Mouse (Mus musculus) cerebellum, adult 8-10 months (tissue): Measurements from ENCODE around the gene Olfr1335.
"Not testable (repeated sequence)": the region's sequence is repeated elsewhere in the genome, so short reads cannot be mapped to it uniquely, and the experiment has no call there.

Source experiments
- DNase-seq: peaks from one replicate; pipeline ENCODE4 v3.0.0; 2022

Gene Olfr1335

DNA sequence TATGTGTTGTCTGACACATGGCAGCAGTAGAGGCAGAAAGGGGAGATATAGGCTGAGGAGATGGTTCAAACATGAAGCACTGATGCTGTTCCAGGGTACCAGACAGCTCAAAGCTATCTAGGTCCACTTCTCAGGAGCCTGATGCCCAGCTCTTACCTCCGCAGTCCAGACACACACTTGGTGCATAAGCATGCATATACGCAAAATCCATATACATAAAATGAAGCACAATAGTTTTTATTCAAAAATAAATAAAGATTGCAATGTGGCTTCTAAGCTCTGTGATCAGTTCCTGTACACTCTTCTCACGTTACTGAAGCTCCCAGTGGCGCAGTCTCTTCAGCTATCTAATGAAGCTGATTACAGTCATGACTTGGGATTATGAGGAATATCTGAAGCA, at the start of gene Olfr1335:
TSS of gene Olfr1335 (minus strand) at position 101 of the 400 bp plus-strand sequence.
- no peak for DNase-seq

DNA sequence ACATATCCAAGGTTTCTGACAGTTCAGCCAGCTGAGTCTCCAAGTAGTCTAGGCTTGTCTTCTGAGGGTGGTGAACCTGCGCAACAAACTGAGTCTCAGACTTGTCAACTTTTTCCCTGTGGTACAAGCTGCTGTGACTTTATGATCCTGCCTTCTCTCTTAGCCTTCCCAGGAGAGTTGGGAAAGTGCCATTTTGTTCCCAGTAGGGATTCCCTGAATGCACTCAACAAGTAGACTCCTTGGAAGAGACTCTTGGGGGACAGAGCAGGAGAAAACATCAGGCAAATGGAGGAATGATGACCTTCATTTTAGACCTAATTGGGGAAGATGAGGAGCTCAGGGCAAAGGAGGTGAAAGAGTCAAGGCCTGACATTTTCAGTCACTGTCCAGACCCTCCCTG, 26.4 kb upstream of the Olfr1335 start, which contains the start of gene Olfr1333:
TSS of gene Olfr1333 (minus strand) at position 101 of the 400 bp plus-strand sequence.
- DNase-seq = no peak

DNA sequence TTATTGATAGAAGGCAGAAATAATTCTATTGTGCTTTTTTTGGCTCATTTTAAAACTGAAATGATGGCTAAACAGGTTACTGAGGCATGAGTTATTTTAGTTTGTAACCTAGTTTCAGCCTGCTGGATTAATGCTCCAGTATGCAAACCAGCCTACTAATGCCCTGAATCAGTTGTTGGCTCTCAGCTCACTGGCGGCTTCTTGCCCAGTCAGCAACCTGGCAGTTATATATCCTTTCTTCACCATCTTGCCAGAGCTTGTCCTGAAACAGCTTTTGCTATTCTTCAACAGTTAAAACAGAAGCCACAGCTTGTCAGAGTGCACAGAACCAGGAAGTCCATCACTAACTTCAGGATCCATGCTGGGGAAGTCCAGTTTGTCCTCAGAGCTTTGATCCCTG, 9.2 kb upstream of the Olfr1335 start:
- DNase-seq = no peak

DNA sequence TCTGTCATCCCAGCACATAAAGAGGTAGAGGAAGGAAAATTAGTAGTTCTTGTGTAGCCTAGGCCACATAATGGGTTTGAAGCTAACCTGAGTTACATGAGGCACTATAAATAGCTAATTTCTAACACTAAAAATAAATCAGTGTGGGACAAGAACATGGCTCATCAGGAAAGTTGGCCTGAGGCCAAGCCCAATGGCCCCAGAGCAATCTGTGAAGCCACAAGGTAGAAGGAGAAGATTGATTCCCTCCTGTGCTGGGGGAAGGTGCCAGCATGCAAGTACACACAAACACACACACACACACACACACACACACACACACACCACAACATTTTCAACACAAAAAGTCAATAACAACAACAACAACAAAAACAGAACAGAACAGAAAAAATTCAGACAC, 16.9 kb downstream of the Olfr1335 start:
- not testable (repeated sequence) for DNase-seq

DNA sequence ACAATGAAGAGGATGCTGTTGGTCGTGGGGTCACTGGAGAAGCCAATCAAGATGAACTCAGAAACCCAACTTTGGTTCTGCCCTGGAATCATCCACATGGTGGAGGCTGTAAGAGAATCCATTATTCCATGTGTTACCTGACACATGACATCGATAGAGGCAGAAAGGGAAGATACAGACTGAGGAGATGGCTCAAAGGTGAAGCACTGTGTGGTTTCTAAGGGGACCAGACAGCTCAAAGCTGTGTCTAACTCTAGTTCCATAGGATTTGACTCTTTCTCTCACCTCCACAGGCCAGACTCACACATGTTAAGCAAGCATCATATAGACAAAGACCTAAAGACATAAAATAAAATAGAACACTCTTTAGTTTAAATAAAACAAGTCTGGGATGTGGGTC, 27.3 kb downstream of the Olfr1335 start, which contains the start of gene Olfr1337:
TSS of gene Olfr1337 (minus strand) at position 101 of the 400 bp plus-strand sequence.
- no peak for DNase-seq
